8 mouse cellular contexts compared by ENCODE assay signal in the genomic region with DNA sequence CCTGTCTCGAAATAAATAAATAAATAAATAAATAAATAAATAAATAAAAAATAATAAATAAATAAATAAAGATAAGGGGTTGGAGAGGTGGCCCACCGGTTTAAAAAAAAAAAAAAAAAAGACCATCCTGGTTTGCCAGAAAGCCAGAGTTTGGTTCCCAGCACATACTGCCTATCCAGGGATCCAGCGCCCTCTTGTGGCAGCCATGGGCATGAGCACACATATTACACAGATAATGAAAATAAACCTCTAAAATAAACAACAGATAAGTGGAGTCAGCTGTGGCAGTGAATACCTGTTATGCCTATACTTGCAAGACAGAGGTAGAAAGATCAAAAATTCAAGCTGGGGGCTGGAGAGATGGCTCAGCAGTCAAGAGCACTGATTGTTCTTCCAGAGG. TPM values are rescaled to one million over a fixed set of nuclear protein-coding genes. Genes with fewer than 3 reads are reported as not detected.
DNase-seq lines count a peak whose midpoint lies in the region; ATAC-seq lines count a peak whose summit lies in the region.

No protein-coding gene starts in this region.

- peak; percentile 60; the same call in 1 of the 2 replicates for ATAC-seq in erythroblast, adult 5-6 weeks (replicated peaks; ENCODE audit: low FRiP score, poor library complexity, severe bottlenecking)
- ATAC-seq in megakaryocyte progenitor cell, adult 5-6 weeks (replicated peaks; ENCODE audit: poor library complexity), result peak; percentile 45
- no peak for ATAC-seq in monocyte, adult 5-6 weeks (replicated peaks; ENCODE audit: insufficient number of reproducible peaks, low FRiP score, low TSS enrichment, poor library complexity, severe bottlenecking)

- DNase-seq in kidney, adult 18-20 months, result peak; percentile 50
- no peak for DNase-seq in kidney, postnatal 14 days
- DNase-seq in CD8-positive naive resting alpha-beta T cell, adult 2 months (ENCODE audit: low read depth in 2 of 2, low spot score in 2 of 2), result peak; percentile 35 to 58
- peak; percentile 52 for DNase-seq in T-cell, adult 2 months (ENCODE audit: low spot score)
- no peak for DNase-seq in layer of hippocampus, postnatal 36 days

RNA-seq across cellular contexts. Expression of a gene that starts 6.4 kb away (rescaled TPM):
- total RNA-seq in erythroblast, adult 5-6 weeks (2015; ENCODE audit: low replicate concordance), result not detected in 2 replicates
- total RNA-seq in erythroblast, adult 5-6 weeks (2017; ENCODE audit: low replicate concordance), result not detected in 2 replicates
- 0.44 and 1.4 TPM in 2 replicates for total RNA-seq in megakaryocyte progenitor cell, adult 5-6 weeks (2015)
- 1.0 and 2.4 TPM in 2 replicates for total RNA-seq in megakaryocyte progenitor cell, adult 5-6 weeks (2017)
- 10 to 100 TPM; 35.4 to 42.4 TPM for total RNA-seq in layer of hippocampus, postnatal 36 days (2021)
- 4.9 to 16.7 TPM (median 8.5 TPM) in 3 replicates for total RNA-seq in monocyte, adult 5-6 weeks (2017)

RNA-seq across cellular contexts. Expression of a gene that starts 22.5 kb away (rescaled TPM):
- total RNA-seq in erythroblast, adult 5-6 weeks (2015; ENCODE audit: low replicate concordance), result 226 and 246 TPM in 2 replicates
- 344 and 364 TPM in 2 replicates for total RNA-seq in erythroblast, adult 5-6 weeks (2017; ENCODE audit: low replicate concordance)
- 5.6 and 7.5 TPM in 2 replicates for total RNA-seq in megakaryocyte progenitor cell, adult 5-6 weeks (2015)
- total RNA-seq in megakaryocyte progenitor cell, adult 5-6 weeks (2017), result 5.9 and 6.1 TPM in 2 replicates
- under 1 TPM; 0.63 to 0.72 TPM for total RNA-seq in layer of hippocampus, postnatal 36 days (2021)
- total RNA-seq in monocyte, adult 5-6 weeks (2017), result 18.1 to 19.7 TPM (median 18.4 TPM) in 3 replicates

RNA-seq across cellular contexts. Expression of a gene that starts 56.4 kb away (rescaled TPM):
- 0.19 TPM in 1 of 2 replicates, not detected in the other for total RNA-seq in erythroblast, adult 5-6 weeks (2015; ENCODE audit: low replicate concordance)
- 0.43 TPM in 1 of 2 replicates, not detected in the other for total RNA-seq in erythroblast, adult 5-6 weeks (2017; ENCODE audit: low replicate concordance)
- total RNA-seq in megakaryocyte progenitor cell, adult 5-6 weeks (2015), result not detected in 2 replicates
- not detected in 2 replicates for total RNA-seq in megakaryocyte progenitor cell, adult 5-6 weeks (2017)
- 1 to 10 TPM; 3.1 to 3.2 TPM for total RNA-seq in layer of hippocampus, postnatal 36 days (2021)
- total RNA-seq in monocyte, adult 5-6 weeks (2017), result not detected in 3 replicates

Comparison
In these comparisons a context has a peak if more than half of its experiments do, and no peak if none do; other contexts are left out.
1. DNase-seq: peak in kidney, adult 18-20 months (single experiment), CD8-positive naive resting alpha-beta T cell, adult 2 months (2 of 2) and T-cell, adult 2 months (single experiment); none in kidney, postnatal 14 days (single experiment) and layer of hippocampus, postnatal 36 days (0 of 2).
2. RNA of a gene that starts 22.5 kb away (total RNA-seq): 226 to 364 TPM in erythroblast, adult 5-6 weeks; 18.1 to 19.7 TPM in monocyte, adult 5-6 weeks, 5.6 to 7.5 TPM in megakaryocyte progenitor cell, adult 5-6 weeks and 0.63 to 0.72 TPM in layer of hippocampus, postnatal 36 days; every median in the first group is over 10 times any median in the second.